Mouse (Mus musculus): Measurements from ENCODE around the gene Pcsk2. TPM values are rescaled to one million over a fixed set of nuclear protein-coding genes. Genes with fewer than 3 reads are reported as not detected.

Pcsk2 gene
- polyA plus RNA-seq, 1 experiment from 2014 or later: 0.09 TPM

GRCm38 (mm10) chr2:143709249-143709648, 163.3 kb downstream of the Pcsk2 start:
- no peaks in the 10 kb centered on the region for H3K27me3 ChIP-seq (ENCODE audit: control insufficient read depth, insufficient read depth, low read length)
- no peaks in the 10 kb centered on the region for H3K36me3 ChIP-seq (ENCODE audit: control insufficient read depth, insufficient read depth)
- H3K9ac ChIP-seq (ENCODE audit: low read length): no peak overlapping the region
- no peak overlapping the region for H3K4me3 ChIP-seq (ENCODE audit: low read length)
- ATAC-seq (replicated peaks; ENCODE audit: extremely low read depth, insufficient read depth, low FRiP score): no peak
- no peak overlapping the region for H3K4me2 ChIP-seq (ENCODE audit: low read depth, low read length)
- H3K27ac ChIP-seq (ENCODE audit: low read length): no peak overlapping the region
- no peaks in the 10 kb centered on the region for H3K9me3 ChIP-seq (replicated peaks; ENCODE audit: control insufficient read depth, low read length)
- no peaks in the 10 kb centered on the region for H3K4me1 ChIP-seq (ENCODE audit: control insufficient read depth, insufficient read depth, low read length)
- WGBS: 23% methylated on average over 4 of the region's 4 CpGs

GRCm38 (mm10) chr2:143709979-143710378, 164.0 kb downstream of the Pcsk2 start:
- no peak overlapping the region for H3K9ac ChIP-seq (ENCODE audit: low read length)
- no peaks in the 10 kb centered on the region for H3K27me3 ChIP-seq (ENCODE audit: control insufficient read depth, insufficient read depth, low read length)
- H3K4me3 ChIP-seq (ENCODE audit: low read length): no peak overlapping the region
- H3K36me3 ChIP-seq (ENCODE audit: control insufficient read depth, insufficient read depth): no peaks in the 10 kb centered on the region
- H3K9me3 ChIP-seq (replicated peaks; ENCODE audit: control insufficient read depth, low read length): no peaks in the 10 kb centered on the region
- H3K4me2 ChIP-seq (ENCODE audit: low read depth, low read length): no peak overlapping the region
- no peaks in the 10 kb centered on the region for H3K4me1 ChIP-seq (ENCODE audit: control insufficient read depth, insufficient read depth, low read length)
- H3K27ac ChIP-seq (ENCODE audit: low read length): no peak overlapping the region
- no peak for ATAC-seq (replicated peaks; ENCODE audit: extremely low read depth, insufficient read depth, low FRiP score)
- 75% methylated on average over 2 of the region's 2 CpGs for WGBS

- ATAC-seq (replicated peaks; ENCODE audit: extremely low read depth, insufficient read depth, low FRiP score): no peak
These were observed 165.9 kb downstream of the Pcsk2 start for GRCm38 (mm10) chr2:143711886-143712285.

DNA sequence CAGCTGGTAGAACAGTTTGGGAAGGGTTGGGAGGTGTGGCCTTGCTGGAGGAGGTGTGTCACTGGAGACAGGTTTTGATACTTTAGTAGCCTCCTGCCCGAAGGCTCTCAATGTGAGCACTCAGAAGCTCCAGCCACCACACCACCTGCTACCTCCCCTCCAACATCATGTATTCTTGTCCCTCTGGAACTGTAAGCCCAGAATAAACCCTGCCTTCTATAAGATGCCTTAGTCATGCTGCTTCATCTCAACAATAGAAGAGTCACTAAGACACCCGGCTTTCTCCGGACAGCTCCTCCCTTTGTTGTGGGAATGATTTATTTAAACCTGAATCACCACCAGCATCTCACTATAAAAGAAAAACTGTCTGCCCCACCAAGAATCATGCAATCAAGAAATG, 166.9 kb downstream of the Pcsk2 start:
- Histone ChIP-seq H3K36me3 (ENCODE audit: control insufficient read depth, insufficient read depth) (no peaks in the 10 kb centered on the region), H3K27me3 (ENCODE audit: control insufficient read depth, insufficient read depth, low read length) (no peaks in the 10 kb centered on the region), H3K27ac (ENCODE audit: low read length) (no peak overlapping the region), H3K4me1 (ENCODE audit: control insufficient read depth, insufficient read depth, low read length) (no peaks in the 10 kb centered on the region), H3K4me3 (ENCODE audit: low read length) (no peak overlapping the region), H3K9ac (ENCODE audit: low read length) (no peak overlapping the region), H3K4me2 (ENCODE audit: low read depth, low read length) (no peak overlapping the region), H3K9me3 (replicated peaks; ENCODE audit: control insufficient read depth, low read length) (no peaks in the 10 kb centered on the region)
- ATAC-seq (replicated peaks; ENCODE audit: extremely low read depth, insufficient read depth, low FRiP score): no peak
- 83% methylated on average over 3 of the region's 3 CpGs for WGBS

More at GRCm38 (mm10) chr2:143711886-143712285, 165.9 kb downstream of the Pcsk2 start:
- Histone ChIP-seq H3K9me3 (replicated peaks; ENCODE audit: control insufficient read depth, low read length) (no peaks in the 10 kb centered on the region), H3K4me3 (ENCODE audit: low read length) (no peak overlapping the region), H3K4me2 (ENCODE audit: low read depth, low read length) (no peak overlapping the region), H3K9ac (ENCODE audit: low read length) (no peak overlapping the region), H3K4me1 (ENCODE audit: control insufficient read depth, insufficient read depth, low read length) (no peaks in the 10 kb centered on the region), H3K36me3 (ENCODE audit: control insufficient read depth, insufficient read depth) (no peaks in the 10 kb centered on the region), H3K27me3 (ENCODE audit: control insufficient read depth, insufficient read depth, low read length) (no peaks in the 10 kb centered on the region), H3K27ac (ENCODE audit: low read length) (no peak overlapping the region)
- WGBS: 63% methylated on average over 4 of the region's 4 CpGs

GRCm38 (mm10) chr2:143713902-143714301, 167.9 kb downstream of the Pcsk2 start:
- H3K36me3 ChIP-seq (ENCODE audit: control insufficient read depth, insufficient read depth): no peaks in the 10 kb centered on the region
- no peak overlapping the region for H3K27ac ChIP-seq (ENCODE audit: low read length)
- ATAC-seq (replicated peaks; ENCODE audit: extremely low read depth, insufficient read depth, low FRiP score): no peak
- no peak overlapping the region for H3K9ac ChIP-seq (ENCODE audit: low read length)
- H3K27me3 ChIP-seq (ENCODE audit: control insufficient read depth, insufficient read depth, low read length): no peaks in the 10 kb centered on the region
- no peak overlapping the region for H3K4me3 ChIP-seq (ENCODE audit: low read length)
- WGBS: 83% methylated on average over 4 of the region's 4 CpGs
- no peaks in the 10 kb centered on the region for H3K9me3 ChIP-seq (replicated peaks; ENCODE audit: control insufficient read depth, low read length)
- no peaks in the 10 kb centered on the region for H3K4me1 ChIP-seq (ENCODE audit: control insufficient read depth, insufficient read depth, low read length)
- no peak overlapping the region for H3K4me2 ChIP-seq (ENCODE audit: low read depth, low read length)

DNA sequence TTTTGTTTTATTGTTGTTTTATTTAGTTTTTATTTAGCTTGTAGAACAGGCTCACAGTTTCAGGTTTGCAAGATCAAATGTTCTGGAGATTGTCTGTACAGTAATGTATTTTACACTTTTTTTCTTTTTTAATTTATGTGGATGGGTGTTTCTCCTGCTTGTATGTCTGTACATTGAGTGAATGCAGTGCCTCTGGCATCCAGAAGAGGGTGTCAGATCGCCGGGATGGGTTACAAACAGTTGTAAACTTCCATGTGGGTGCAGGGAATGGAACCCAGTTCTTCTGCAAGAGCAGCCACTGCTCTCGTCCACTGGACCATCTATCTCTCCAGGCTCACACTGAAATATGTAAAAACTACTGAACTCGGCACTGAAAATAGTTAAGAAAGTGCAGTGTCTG, 169.2 kb downstream of the Pcsk2 start:
- no peaks in the 10 kb centered on the region for H3K27me3 ChIP-seq (ENCODE audit: control insufficient read depth, insufficient read depth, low read length)
- WGBS: 58% methylated on average over 4 of the region's 4 CpGs
- H3K4me3 ChIP-seq (ENCODE audit: low read length): no peak overlapping the region
- H3K36me3 ChIP-seq (ENCODE audit: control insufficient read depth, insufficient read depth): no peaks in the 10 kb centered on the region
- no peaks in the 10 kb centered on the region for H3K4me1 ChIP-seq (ENCODE audit: control insufficient read depth, insufficient read depth, low read length)
- no peak overlapping the region for H3K9ac ChIP-seq (ENCODE audit: low read length)
- no peak overlapping the region for H3K27ac ChIP-seq (ENCODE audit: low read length)
- H3K9me3 ChIP-seq (replicated peaks; ENCODE audit: control insufficient read depth, low read length): no peaks in the 10 kb centered on the region
- no peak for ATAC-seq (replicated peaks; ENCODE audit: extremely low read depth, insufficient read depth, low FRiP score)
- no peak overlapping the region for H3K4me2 ChIP-seq (ENCODE audit: low read depth, low read length)

DNA sequence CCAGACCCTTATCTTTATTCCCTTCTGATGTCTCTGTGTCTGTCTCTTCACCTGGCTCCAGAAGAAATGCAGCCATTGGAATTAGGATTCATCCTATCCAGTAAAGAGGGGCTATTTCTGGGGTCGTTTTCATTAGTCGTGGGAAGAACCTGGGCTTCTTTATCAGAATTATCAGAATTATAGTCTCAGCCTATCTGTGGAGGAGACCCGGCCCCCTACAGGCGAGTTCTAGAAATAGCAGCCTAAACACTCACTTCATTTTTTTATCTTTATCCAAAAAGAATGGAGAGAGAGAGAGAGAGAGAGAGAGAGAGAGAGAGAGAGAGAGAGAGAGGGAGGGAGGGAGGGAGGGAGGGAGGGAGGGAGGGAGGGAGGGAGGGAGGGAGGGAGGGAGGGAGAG, 177.3 kb downstream of the Pcsk2 start:
- no peak for ATAC-seq (replicated peaks; ENCODE audit: extremely low read depth, insufficient read depth, low FRiP score)
- no peak overlapping the region for H3K4me2 ChIP-seq (ENCODE audit: low read depth, low read length)
- 14% methylated on average over 4 of the region's 4 CpGs for WGBS

DNA sequence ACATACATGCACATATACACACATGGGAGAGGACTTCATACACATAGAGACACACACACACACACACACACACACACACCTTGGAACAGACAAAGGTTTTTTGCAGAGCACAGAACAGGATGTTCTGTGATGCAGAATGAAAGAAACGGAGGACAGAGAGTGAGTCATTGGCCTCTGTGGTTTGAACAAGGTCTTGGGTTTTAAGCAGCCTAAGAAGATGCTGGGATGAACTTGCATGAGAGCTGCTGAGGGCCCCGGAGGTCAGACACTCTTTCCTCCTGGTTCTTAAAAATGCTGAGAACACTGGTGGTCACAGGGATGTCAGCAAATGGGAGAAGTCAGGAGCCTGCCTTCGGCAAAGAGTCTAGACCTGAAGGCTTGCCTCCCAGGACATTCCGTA, 178.1 kb downstream of the Pcsk2 start:
- no peak for ATAC-seq (replicated peaks; ENCODE audit: extremely low read depth, insufficient read depth, low FRiP score)
- Histone ChIP-seq H3K9me3 (replicated peaks; ENCODE audit: control insufficient read depth, low read length) (no peaks in the 10 kb centered on the region), H3K27me3 (ENCODE audit: control insufficient read depth, insufficient read depth, low read length) (no peaks in the 10 kb centered on the region), H3K27ac (ENCODE audit: low read length) (no peak overlapping the region), H3K9ac (ENCODE audit: low read length) (no peak overlapping the region), H3K4me2 (ENCODE audit: low read depth, low read length) (no peak overlapping the region), H3K4me1 (ENCODE audit: control insufficient read depth, insufficient read depth, low read length) (no peaks in the 10 kb centered on the region), H3K4me3 (ENCODE audit: low read length) (no peak overlapping the region), H3K36me3 (ENCODE audit: control insufficient read depth, insufficient read depth) (no peaks in the 10 kb centered on the region)
- 76% methylated on average over 4 of the region's 4 CpGs for WGBS

More for the DNA sequence above, 177.3 kb downstream of the Pcsk2 start:
- H3K27me3 ChIP-seq (ENCODE audit: control insufficient read depth, insufficient read depth, low read length): no peaks in the 10 kb centered on the region
- H3K9me3 ChIP-seq (replicated peaks; ENCODE audit: control insufficient read depth, low read length): no peaks in the 10 kb centered on the region
- no peak overlapping the region for H3K9ac ChIP-seq (ENCODE audit: low read length)
- no peak overlapping the region for H3K27ac ChIP-seq (ENCODE audit: low read length)
- H3K36me3 ChIP-seq (ENCODE audit: control insufficient read depth, insufficient read depth): no peaks in the 10 kb centered on the region
- H3K4me1 ChIP-seq (ENCODE audit: control insufficient read depth, insufficient read depth, low read length): no peaks in the 10 kb centered on the region
- no peak overlapping the region for H3K4me3 ChIP-seq (ENCODE audit: low read length)

DNA sequence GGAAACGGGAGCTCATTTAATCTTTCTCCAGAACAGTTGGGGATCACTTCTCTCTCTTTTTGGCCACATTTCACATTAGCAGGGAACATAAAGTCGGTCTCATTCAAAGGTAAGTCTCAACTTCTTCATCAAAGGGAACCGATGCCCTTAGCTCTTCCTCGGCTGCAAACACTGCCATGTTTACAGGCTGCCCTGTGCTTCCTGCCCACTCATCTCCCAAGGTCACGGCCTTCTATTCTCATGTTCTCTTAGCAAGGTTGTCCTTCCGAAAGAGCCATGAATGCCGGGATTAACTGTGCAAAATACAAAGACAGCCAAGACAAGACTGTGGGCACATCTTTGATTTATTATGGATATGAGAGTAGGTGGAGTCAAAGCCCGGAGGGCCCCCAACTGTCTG, 178.8 kb downstream of the Pcsk2 start:
- H3K9ac ChIP-seq (ENCODE audit: low read length): no peak overlapping the region
- WGBS: 78% methylated on average over 8 of the region's 8 CpGs
- no peak for ATAC-seq (replicated peaks; ENCODE audit: extremely low read depth, insufficient read depth, low FRiP score)

GRCm38 (mm10) chr2:143732501-143732900, 186.5 kb downstream of the Pcsk2 start:
- WGBS: 71% methylated on average over 10 of the region's 10 CpGs
- H3K4me3 ChIP-seq (ENCODE audit: low read length): no peak overlapping the region
- no peaks in the 10 kb centered on the region for H3K9me3 ChIP-seq (replicated peaks; ENCODE audit: control insufficient read depth, low read length)
- H3K27me3 ChIP-seq (ENCODE audit: control insufficient read depth, insufficient read depth, low read length): no peaks in the 10 kb centered on the region
- H3K36me3 ChIP-seq (ENCODE audit: control insufficient read depth, insufficient read depth): no peaks in the 10 kb centered on the region
- no peak overlapping the region for H3K9ac ChIP-seq (ENCODE audit: low read length)
- no peak overlapping the region for H3K4me2 ChIP-seq (ENCODE audit: low read depth, low read length)
- ATAC-seq (replicated peaks; ENCODE audit: extremely low read depth, insufficient read depth, low FRiP score): no peak
- no peak overlapping the region for H3K27ac ChIP-seq (ENCODE audit: low read length)
- no peaks in the 10 kb centered on the region for H3K4me1 ChIP-seq (ENCODE audit: control insufficient read depth, insufficient read depth, low read length)

More for the DNA sequence above, 178.8 kb downstream of the Pcsk2 start:
- no peak overlapping the region for H3K4me3 ChIP-seq (ENCODE audit: low read length)
- no peak overlapping the region for H3K4me2 ChIP-seq (ENCODE audit: low read depth, low read length)
- H3K9me3 ChIP-seq (replicated peaks; ENCODE audit: control insufficient read depth, low read length): no peaks in the 10 kb centered on the region
- no peak overlapping the region for H3K27ac ChIP-seq (ENCODE audit: low read length)
- no peaks in the 10 kb centered on the region for H3K36me3 ChIP-seq (ENCODE audit: control insufficient read depth, insufficient read depth)
- H3K4me1 ChIP-seq (ENCODE audit: control insufficient read depth, insufficient read depth, low read length): no peaks in the 10 kb centered on the region
- H3K27me3 ChIP-seq (ENCODE audit: control insufficient read depth, insufficient read depth, low read length): no peaks in the 10 kb centered on the region

Data from heart, embryonic 16.5 days (tissue).